Mouse (Mus musculus) small intestine, adult 10 weeks (tissue): ENCODE data around the gene Vmn1r15. TPM values are rescaled to one million over a fixed set of nuclear protein-coding genes. Genes with fewer than 3 reads are reported as not detected.

Experiments
- polyA plus RNA-seq: library from polyadenylated mRNA; stranded (reverse); fragments of 350-450 nt; fragmentation: Illumina TruSeq; extraction: RNeasy Lipid Tissue Mini Kit (QIAGEN cat#74804); gene quantifications from one replicate; pipeline ENCODE4 v1.2.3, GENCODE M21; 2014; ENCODE audit warnings: low replicate concordance

Gene Vmn1r15
- polyA plus RNA-seq = not detected

DNA sequence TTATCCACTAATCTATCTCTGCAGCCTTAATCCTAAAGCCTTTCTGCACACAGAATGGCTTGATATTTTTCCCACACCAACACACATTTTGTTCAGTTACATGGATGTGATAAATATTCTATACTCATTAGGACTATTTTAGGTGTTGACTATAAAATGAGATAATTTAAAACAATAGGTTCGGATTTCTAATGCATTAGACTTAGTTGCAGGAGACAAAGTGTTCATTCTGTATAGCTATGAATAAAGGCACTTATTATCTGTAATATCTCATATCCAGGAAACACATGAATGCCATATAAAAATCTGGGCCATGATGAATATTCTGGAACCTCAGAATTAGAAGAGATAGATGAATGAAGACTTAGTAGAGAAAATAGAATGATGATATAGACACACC is at the start of gene Vmn1r15:
TSS of gene Vmn1r15 (plus strand) at position 301 of the 400 bp plus-strand sequence.

GRCm38 (mm10) chr6:57231386-57231785 is 26.4 kb upstream of the Vmn1r15 start, which contains the start of gene Vmn1r14:
Gene Vmn1r14 (plus strand): TSS chr6:57231686.

Other genes with a start within 250 kb of the Vmn1r15 start
- not detected for gene Vmn1r7, start 232.6 kb upstream of the Vmn1r15 start, polyA plus RNA-seq
- not detected for gene Vmn1r8, start 225.7 kb upstream of the Vmn1r15 start, polyA plus RNA-seq
- not detected for gene Vmn1r9, start 191.2 kb upstream of the Vmn1r15 start, polyA plus RNA-seq
- gene Vmn1r10, start 148.5 kb upstream of the Vmn1r15 start, polyA plus RNA-seq = not detected
- gene Vmn1r11, start 124.5 kb upstream of the Vmn1r15 start, polyA plus RNA-seq = not detected
- gene Vmn1r12, start 101.0 kb upstream of the Vmn1r15 start, polyA plus RNA-seq = not detected
- gene Vmn1r13, start 54.7 kb upstream of the Vmn1r15 start, polyA plus RNA-seq = not detected
- gene Vmn1r14, start 26.3 kb upstream of the Vmn1r15 start, polyA plus RNA-seq = not detected
- gene Vmn1r16, start 71.5 kb downstream of the Vmn1r15 start, polyA plus RNA-seq = not detected
- not detected for gene Vmn1r17, start 105.8 kb downstream of the Vmn1r15 start, polyA plus RNA-seq
- gene Vmn1r18, start 137.8 kb downstream of the Vmn1r15 start, polyA plus RNA-seq = not detected
- not detected for gene Vmn1r19, start 145.8 kb downstream of the Vmn1r15 start, polyA plus RNA-seq
- not detected for gene Vmn1r20, start 171.0 kb downstream of the Vmn1r15 start, polyA plus RNA-seq